Mouse (Mus musculus) hindbrain, embryonic 13.5 days (tissue): Measurements from ENCODE around the gene Ubqln4. TPM values are rescaled to one million over a fixed set of nuclear protein-coding genes. Genes with fewer than 3 reads are reported as not detected.

Experiments
- ATAC-seq: fragments of 200-750 bp; cut with Nextera tagmentation; 2 replicates; pipeline ENCODE4 v1.8.0; 2017; ENCODE audit warnings: moderate TSS enrichment; ENCODE audit not compliant: low FRiP score
- H3K27ac ChIP-seq: fragments of 300-500 bp; sonication (generic); 2 replicates; pipeline ENCODE4 v1.5.1; 2015; ENCODE audit warnings: inconsistent platforms, mild to moderate bottlenecking, moderate library complexity
- H3K27me3 ChIP-seq: fragments of 300-500 bp; sonication (generic); 2 replicates; pipeline ENCODE4 v1.6.1; 2015; ENCODE audit warnings: mild to moderate bottlenecking, inconsistent platforms
- H3K36me3 ChIP-seq: fragments of 300-500 bp; sonication (generic); 2 replicates; pipeline ENCODE4 v1.6.1; 2015; ENCODE audit warnings: mild to moderate bottlenecking, inconsistent platforms
- H3K4me1 ChIP-seq: fragments of 300-500 bp; sonication (generic); replicated peaks from 2 replicates; pipeline ENCODE4 v1.6.1; 2015; ENCODE audit warnings: inconsistent platforms
- H3K4me2 ChIP-seq: fragments of 300-500 bp; sonication (generic); 2 replicates; pipeline ENCODE4 v1.6.1; 2015; ENCODE audit warnings: inconsistent platforms, mild to moderate bottlenecking, moderate library complexity
- H3K4me3 ChIP-seq: fragments of 300-500 bp; sonication (generic); 2 replicates; pipeline ENCODE4 v1.5.1; 2015; ENCODE audit warnings: mild to moderate bottlenecking, inconsistent platforms
- H3K9ac ChIP-seq: fragments of 300-500 bp; sonication (generic); 2 replicates; pipeline ENCODE4 v1.6.1; 2015; ENCODE audit warnings: mild to moderate bottlenecking, inconsistent platforms
- H3K9me3 ChIP-seq: fragments of 300-500 bp; sonication (generic); 2 replicates; pipeline ENCODE4 v1.6.1; 2016; ENCODE audit warnings: inconsistent platforms
- WGBS: fragments of 180-500 bp; shearing (Covaris S2); methylation state at CpG from one replicate; pipeline ENCODE4 v1.1.7; 2015; 5-methylcytosine and 5-hydroxymethylcytosine counted together
- polyA plus RNA-seq: library from polyadenylated mRNA; unstranded; fragments of >200 nt; fragmentation: Nextera tagmentation; extraction: Ambion mirVana; gene quantifications from 2 replicates; pipeline ENCODE4 v1.2.1, GENCODE M21; 2015

Gene Ubqln4
- polyA plus RNA-seq, 1 experiment from 2014 or later = 38.3 TPM

DNA sequence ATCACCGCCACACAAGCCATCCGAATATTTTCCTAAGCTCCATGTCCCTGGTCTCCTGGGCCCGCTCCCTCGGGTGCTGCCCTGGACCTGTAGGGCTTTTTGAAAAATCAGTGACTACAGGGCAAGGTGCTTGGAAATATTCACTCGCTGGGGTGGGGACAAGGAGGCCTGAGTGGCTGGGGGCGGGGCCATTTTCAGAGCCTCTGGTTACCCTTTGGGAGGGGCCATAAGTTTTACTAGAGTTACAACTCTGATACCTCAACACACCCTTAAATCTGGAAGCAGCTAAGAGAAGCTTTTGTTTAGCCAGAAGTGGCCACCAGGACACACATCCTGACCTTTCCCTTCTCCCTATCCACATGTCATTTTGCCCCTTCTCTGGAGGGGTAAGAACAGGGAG, 16.4 kb upstream of the Ubqln4 start:
- H3K9ac ChIP-seq = peak overlapping the region; percentile 100
- H3K27ac ChIP-seq = peak overlapping the region; percentile 79; the same call in 1 of the 2 replicates
- H3K27me3 ChIP-seq = no peaks in the 10 kb centered on the region
- H3K4me3 ChIP-seq = peak overlapping the region; percentile 95
- ATAC-seq = no peak
- no peaks in the 10 kb centered on the region for H3K9me3 ChIP-seq
- H3K36me3 ChIP-seq = peaks cover 57% of the 10 kb centered on the region
- peak overlapping the region; percentile 98 for H3K4me2 ChIP-seq
- 71% methylated on average over 6 of the region's 6 CpGs for WGBS
- H3K4me1 ChIP-seq = peaks cover 80% of the 10 kb centered on the region

DNA sequence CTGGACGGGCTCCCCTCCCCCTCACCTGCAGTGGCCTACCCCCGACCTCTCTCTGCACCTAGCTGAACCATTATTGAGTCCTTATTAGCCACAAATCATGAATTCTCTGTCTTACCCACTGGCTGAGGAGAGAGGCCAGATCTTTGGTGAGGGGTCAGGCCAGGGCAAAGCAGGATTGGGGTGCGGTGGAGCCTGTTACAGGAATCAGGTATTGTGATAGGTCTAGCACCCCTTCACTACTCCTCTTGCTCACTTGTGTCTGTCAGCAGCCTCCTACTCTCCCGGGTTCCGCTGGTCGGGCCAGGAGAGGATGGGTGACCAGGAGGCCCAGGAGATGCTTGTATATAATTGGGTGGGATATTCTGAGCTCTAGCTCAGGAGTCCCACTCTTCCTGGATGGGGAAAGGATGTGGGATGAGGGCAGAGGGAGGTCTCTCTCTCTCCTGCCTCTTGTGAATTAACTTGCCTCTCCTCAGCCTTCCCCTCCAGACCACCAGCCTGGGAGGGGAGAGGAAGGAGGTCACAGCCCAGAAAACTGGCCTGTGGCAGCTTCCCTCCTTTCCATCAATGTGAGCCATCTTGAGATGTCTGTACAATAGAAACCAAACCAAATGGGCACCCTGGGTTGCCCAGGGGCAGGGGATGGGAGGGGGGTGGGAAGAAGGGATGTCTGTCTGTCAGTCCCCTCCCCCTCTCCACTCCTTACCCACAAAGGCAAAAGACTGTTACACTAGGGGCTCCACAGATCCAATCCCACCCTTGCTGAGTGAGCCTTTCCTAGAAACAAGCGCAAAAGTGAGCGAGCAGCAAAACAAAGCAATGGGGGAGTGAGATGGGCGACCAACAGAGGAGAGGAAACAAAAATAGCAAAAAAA, 15.1 kb upstream of the Ubqln4 start:
- WGBS = 25% methylated on average over 9 of the region's 9 CpGs
- H3K4me3 ChIP-seq = peak overlapping the region; percentile 8; the same call in 1 of the 2 replicates
- H3K4me2 ChIP-seq = peak overlapping the region; percentile 98
- peak overlapping the region; percentile 61 for H3K9ac ChIP-seq
- no peak for ATAC-seq
- H3K36me3 ChIP-seq = peaks cover 57% of the 10 kb centered on the region
- H3K27ac ChIP-seq = peak overlapping the region; percentile 70
- H3K9me3 ChIP-seq = no peaks in the 10 kb centered on the region
- H3K27me3 ChIP-seq = no peaks in the 10 kb centered on the region
- H3K4me1 ChIP-seq = peaks cover 84% of the 10 kb centered on the region

DNA sequence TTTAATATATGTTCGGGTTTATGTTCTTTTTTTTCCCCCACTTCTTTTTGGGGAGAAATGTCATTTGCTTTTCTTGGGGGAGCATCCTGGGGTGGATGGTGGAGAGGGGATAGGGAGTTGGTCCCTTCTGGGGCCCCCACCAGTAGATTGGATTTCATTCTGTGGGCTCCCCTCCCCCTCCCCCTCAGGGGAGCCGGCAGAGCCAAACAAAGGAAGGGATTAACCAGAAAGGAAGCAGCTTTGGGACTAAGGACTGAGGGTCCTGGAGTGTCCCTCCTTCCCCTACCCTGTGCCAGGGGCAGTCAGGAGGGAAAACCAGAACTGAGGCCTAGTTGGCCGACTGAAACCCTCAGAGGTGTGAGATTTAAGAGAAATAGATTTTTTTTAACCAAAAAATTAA, 14.2 kb upstream of the Ubqln4 start:
- WGBS = 8% methylated on average over 3 of the region's 3 CpGs
- no peak overlapping the region for H3K4me2 ChIP-seq
- peaks cover 57% of the 10 kb centered on the region for H3K36me3 ChIP-seq
- no peaks in the 10 kb centered on the region for H3K9me3 ChIP-seq
- peak overlapping the region; percentile 49 for H3K9ac ChIP-seq
- peaks cover 78% of the 10 kb centered on the region for H3K4me1 ChIP-seq
- H3K27me3 ChIP-seq = no peaks in the 10 kb centered on the region
- H3K4me3 ChIP-seq = no peak overlapping the region
- no peak for ATAC-seq
- peak overlapping the region; percentile 69 for H3K27ac ChIP-seq

DNA sequence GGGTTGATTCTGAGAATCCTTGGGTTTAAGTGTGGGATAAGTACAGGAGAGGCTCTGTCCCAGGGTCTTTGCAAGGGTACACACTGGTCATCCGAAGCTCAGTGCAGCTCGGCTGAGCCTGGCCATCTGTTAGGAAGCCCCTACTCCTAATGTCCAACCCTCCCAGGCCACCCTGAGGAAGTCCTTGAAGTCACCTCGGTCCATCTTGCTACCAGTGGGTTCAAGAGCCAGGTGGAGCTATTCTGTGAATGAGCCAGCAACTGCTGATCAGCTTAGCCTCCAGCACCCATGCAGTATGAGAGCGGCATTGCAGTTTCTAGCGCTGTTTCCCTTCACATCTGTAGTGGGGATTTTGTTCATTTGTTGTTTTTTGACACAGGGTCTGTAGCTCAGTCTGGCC, 13.5 kb upstream of the Ubqln4 start:
- H3K4me2 ChIP-seq = no peak overlapping the region

DNA sequence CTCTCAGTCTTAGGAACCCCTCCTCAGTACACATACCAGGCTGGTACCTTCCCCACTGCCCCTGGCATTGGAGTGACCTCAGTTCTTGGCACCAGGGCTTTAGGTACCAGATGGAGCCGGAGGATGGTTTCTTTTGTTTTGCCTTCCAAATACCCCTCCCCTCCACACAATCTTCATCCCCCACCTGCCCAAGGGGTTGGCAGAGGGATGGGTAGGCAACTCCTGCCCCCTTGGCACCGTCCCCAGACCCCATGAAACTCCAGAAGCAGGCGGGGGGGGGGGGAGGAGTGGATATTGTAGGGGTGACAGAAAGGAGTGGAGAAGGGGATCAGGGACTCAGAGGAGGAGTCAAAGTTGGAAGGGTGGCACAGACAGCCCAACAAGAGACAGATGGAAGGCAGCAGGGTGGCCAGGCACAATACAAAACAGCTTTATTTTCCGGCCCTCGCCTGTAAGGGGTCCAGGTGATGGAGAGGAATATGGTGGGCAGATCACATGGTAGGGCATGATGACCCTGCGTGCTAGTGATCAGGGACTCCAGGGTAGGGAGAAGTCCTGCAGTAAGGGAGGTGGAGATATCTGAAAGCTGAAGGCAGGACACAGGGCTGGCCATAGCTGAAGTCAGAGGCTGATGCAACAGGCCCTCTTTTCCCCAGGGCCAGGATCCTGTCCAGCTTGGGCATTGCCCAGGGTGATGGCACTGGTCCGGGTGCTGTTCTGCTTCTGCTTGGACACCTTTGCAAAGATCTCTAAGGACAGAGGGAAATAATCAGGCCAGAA, 11.7 kb upstream of the Ubqln4 start:
- Histone ChIP-seq H3K9me3 (no peaks in the 10 kb centered on the region), H3K27me3 (no peaks in the 10 kb centered on the region), H3K27ac (peak overlapping the region; percentile 66), H3K4me2 (no peak overlapping the region), H3K4me3 (no peak overlapping the region), H3K9ac (no peak overlapping the region), H3K36me3 (peaks cover 37% of the 10 kb centered on the region), H3K4me1 (peaks cover 54% of the 10 kb centered on the region)
- 56% methylated on average over 6 of the region's 7 CpGs for WGBS
- peak; percentile 46 for ATAC-seq

More for the DNA sequence above, 13.5 kb upstream of the Ubqln4 start:
- no peaks in the 10 kb centered on the region for H3K9me3 ChIP-seq
- no peak for ATAC-seq
- no peaks in the 10 kb centered on the region for H3K27me3 ChIP-seq
- H3K4me1 ChIP-seq = peaks cover 71% of the 10 kb centered on the region
- peaks cover 53% of the 10 kb centered on the region for H3K36me3 ChIP-seq
- H3K27ac ChIP-seq = peak overlapping the region; percentile 58; the same call in 1 of the 2 replicates
- H3K9ac ChIP-seq = peak overlapping the region; percentile 43; the same call in 1 of the 2 replicates
- H3K4me3 ChIP-seq = no peak overlapping the region
- 62% methylated on average over 5 of the region's 5 CpGs for WGBS

DNA sequence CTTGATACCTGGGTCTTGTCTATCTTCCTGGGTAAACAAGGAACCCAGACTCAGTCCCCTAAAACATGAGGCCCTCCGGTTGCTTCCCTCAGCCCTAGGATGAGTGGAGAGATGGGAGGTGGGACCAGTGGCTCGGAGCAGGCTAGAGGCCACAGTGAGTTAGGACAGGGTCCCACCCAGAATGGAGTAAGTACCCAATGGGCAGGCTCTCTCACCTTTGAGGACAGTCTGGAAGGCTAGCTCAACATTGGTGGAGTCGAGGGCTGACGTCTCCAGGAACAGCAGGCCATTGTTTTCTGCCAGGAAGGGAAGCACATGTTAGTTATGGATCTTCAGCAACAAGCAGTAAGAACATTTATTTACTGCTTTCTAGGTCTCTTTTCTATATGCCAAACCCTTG, 11.1 kb upstream of the Ubqln4 start:
- Histone ChIP-seq H3K9me3 (no peaks in the 10 kb centered on the region), H3K4me1 (peaks cover 47% of the 10 kb centered on the region), H3K27me3 (no peaks in the 10 kb centered on the region), H3K36me3 (peaks cover 30% of the 10 kb centered on the region), H3K27ac (peak overlapping the region; percentile 55; the same call in 1 of the 2 replicates), H3K4me2 (no peak overlapping the region), H3K9ac (no peak overlapping the region), H3K4me3 (no peak overlapping the region)
- 68% methylated on average over 4 of the region's 4 CpGs for WGBS
- ATAC-seq = no peak

DNA sequence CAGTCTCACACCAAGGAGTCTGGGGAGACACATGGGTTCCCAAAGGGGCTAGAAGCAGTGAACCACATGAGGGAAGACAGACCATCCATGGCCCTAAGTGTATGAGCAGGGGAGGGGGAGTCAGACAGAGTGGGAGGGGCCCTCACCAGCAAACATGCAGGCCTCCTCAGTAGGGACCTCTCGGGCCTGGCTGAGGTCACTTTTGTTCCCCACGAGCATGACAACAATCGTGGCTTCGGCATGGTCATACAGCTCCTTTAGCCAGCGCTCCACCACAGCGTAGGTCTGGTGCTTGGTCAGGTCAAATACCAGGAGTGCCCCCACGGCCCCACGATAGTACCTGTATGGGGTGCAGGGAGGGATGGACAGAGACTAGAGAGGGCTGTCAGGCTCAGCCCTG, 10.4 kb upstream of the Ubqln4 start:
- H3K4me2 ChIP-seq = no peak overlapping the region
- H3K27ac ChIP-seq = peak overlapping the region; percentile 40
- no peak for ATAC-seq
- peaks cover 23% of the 10 kb centered on the region for H3K36me3 ChIP-seq
- H3K4me1 ChIP-seq = peaks cover 40% of the 10 kb centered on the region
- H3K4me3 ChIP-seq = no peak overlapping the region
- H3K9me3 ChIP-seq = no peaks in the 10 kb centered on the region
- H3K27me3 ChIP-seq = no peaks in the 10 kb centered on the region
- 79% methylated on average over 8 of the region's 8 CpGs for WGBS
- no peak overlapping the region; the same call in 1 of the 2 replicates for H3K9ac ChIP-seq

DNA sequence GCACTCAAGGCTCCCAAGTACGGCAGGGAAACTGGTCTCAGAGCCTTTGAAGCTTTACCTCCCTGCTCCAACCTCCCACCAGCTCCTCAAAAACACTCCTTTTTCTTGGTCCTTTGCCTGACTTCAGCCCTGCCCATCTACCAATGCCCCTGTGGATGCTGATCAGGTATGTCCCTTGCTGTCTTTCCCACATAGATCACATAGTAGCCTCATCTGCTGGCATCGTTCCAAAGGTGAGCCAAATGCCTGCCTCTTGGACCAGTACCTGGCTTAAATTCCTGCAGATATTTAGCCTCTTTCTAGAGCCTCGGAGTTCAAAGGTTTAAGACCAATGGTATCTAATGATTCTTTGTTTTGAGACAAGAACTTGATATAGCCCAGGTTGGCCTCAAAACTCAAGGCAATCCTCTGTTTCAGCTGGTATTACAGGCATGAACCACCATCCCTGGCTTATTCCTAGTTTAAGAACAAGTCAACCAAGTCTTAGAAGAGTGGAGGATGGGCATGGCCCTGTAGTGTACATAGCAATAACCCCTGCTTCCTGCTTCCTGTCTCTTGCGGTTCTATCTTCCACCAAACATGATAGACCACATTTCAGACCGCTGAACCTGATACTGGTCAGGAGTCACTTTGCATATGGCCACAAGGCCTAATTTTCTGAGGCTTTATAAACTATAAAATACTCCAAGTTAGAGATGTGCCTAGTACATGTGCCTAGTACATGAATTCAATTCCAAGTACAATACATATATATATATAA, 9.7 kb upstream of the Ubqln4 start:
- Histone ChIP-seq H3K27me3 (no peaks in the 10 kb centered on the region), H3K4me2 (no peak overlapping the region), H3K4me1 (peaks cover 34% of the 10 kb centered on the region), H3K27ac (peak overlapping the region; percentile 40; the same call in 1 of the 2 replicates), H3K36me3 (peaks cover 17% of the 10 kb centered on the region), H3K9ac (no peak overlapping the region), H3K4me3 (no peak overlapping the region), H3K9me3 (no peaks in the 10 kb centered on the region)
- WGBS = 71% methylated on average over 5 of the region's 5 CpGs
- no peak for ATAC-seq

DNA sequence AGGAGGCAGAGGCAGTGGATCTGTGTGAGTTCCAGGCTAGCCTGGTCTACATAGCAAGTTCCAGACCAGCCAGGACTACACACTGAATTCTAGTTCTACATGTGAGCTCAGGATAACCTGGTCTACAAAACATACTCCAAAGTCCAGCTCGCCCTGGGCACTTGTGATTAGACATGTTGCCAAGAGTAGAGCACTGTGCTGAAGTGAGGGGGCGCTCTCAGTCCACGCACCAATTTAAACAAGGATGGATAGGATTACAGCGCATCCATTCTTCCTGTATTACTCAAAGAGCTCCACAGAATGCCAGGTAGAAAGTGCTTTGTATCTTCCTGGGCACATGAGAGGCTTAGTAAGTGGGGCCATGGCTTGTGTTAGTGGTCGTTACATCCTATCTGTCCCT, 9.0 kb upstream of the Ubqln4 start:
- H3K4me2 ChIP-seq = no peak overlapping the region
- H3K9ac ChIP-seq = peak overlapping the region; percentile 39; the same call in 1 of the 2 replicates
- no peak for ATAC-seq
- no peaks in the 10 kb centered on the region for H3K27me3 ChIP-seq
- H3K27ac ChIP-seq = no peak overlapping the region
- peaks cover 30% of the 10 kb centered on the region for H3K4me1 ChIP-seq
- 50% methylated on average over 5 of the region's 5 CpGs for WGBS
- no peak overlapping the region for H3K4me3 ChIP-seq
- H3K36me3 ChIP-seq = peaks cover 14% of the 10 kb centered on the region
- no peaks in the 10 kb centered on the region for H3K9me3 ChIP-seq

DNA sequence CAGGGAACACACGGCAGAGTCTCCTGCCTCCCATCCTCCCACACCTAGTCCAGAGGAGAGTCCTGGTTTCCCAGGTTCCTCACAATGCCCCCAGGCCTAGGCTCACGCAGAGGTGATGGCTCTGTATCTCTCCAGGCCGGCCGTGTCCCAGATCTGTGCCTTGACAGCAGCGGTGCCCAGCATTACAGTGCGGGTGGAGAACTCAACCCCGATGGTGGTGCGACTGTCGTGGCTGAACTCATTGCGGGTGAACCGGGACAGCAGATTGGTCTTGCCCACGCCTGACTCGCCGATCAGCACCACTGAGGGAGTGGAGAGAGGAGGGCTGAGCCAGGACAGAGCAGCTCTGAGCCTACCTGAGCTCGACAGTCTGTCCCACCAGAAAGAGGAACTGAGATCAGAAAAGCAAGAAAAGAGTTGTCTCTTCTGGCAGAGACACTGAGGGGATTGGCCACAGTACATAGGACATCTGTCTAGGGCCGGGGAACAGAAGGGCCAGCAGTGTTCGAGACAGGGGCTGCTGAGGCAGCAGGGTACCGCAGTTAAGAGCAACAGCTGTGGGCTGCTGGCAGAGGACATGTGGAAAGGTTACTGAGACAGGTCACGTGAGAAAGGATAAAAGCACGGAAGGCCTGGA, 8.5 kb upstream of the Ubqln4 start:
- Histone ChIP-seq H3K4me1 (peaks cover 26% of the 10 kb centered on the region), H3K27me3 (no peaks in the 10 kb centered on the region), H3K9me3 (no peaks in the 10 kb centered on the region), H3K9ac (peak overlapping the region; percentile 39; the same call in 1 of the 2 replicates), H3K4me2 (no peak overlapping the region), H3K27ac (no peak overlapping the region), H3K4me3 (no peak overlapping the region), H3K36me3 (peaks cover 10% of the 10 kb centered on the region)
- WGBS = 70% methylated on average over 20 of the region's 20 CpGs
- no peak for ATAC-seq

DNA sequence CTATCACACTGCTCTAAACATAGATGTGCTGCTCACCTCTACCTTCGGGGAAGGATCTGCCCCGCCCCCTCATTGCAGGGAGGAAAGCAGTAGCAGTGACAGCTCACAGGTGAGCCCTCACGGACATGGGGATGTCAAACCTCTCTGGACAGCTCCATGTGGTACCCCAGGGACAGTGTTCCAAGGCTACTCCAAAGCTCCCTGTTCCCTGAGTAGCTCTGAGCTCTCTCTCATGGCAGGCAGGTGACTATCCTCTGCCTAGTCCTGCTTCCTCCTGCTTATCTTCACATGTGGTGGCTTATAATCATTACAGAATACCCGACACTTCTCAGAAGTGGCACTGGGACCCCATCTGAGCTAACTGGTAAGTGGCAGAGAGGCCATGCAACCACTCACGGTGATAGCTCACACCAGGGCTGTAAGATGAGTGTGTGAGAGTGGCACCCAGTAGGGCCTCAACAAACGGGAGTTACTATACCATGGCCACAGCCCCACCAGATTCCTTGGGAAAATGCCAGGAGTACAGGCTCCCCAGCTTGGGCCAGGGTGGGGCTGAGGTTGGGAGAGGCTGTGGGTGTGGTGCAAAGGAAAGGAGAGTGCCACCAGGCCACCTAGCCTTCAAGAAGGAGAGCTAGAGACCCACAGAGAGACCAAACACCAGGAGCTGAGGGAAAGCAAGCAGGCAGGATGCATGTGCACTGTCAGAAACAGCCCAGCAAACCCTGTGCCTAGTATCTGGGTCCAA, 6.7 kb upstream of the Ubqln4 start:
- no peaks in the 10 kb centered on the region for H3K27me3 ChIP-seq
- no peak overlapping the region for H3K9ac ChIP-seq
- H3K27ac ChIP-seq = no peak overlapping the region
- H3K9me3 ChIP-seq = no peaks in the 10 kb centered on the region
- no peak for ATAC-seq
- peaks cover 19% of the 10 kb centered on the region for H3K4me1 ChIP-seq
- no peak overlapping the region for H3K4me3 ChIP-seq
- H3K36me3 ChIP-seq = no peaks in the 10 kb centered on the region
- 84% methylated on average over 6 of the region's 6 CpGs for WGBS
- H3K4me2 ChIP-seq = no peak overlapping the region
